Mouse (Mus musculus) bone marrow, adult 2 months (tissue): ENCODE data around the gene Tmem108. TPM values are rescaled to one million over a fixed set of nuclear protein-coding genes. Genes with fewer than 3 reads are reported as not detected.

ENCODE experiments used
- H3K27ac ChIP-seq: fragments of 200-500 bp; 2 replicates; pipeline ENCODE4 v1.5.1; 2012; ENCODE audit warnings: low read depth, mild to moderate bottlenecking, control low read depth, inconsistent platforms, low read length; ENCODE audit not compliant: control insufficient read depth, poor library complexity, insufficient read depth
- H3K4me1 ChIP-seq: fragments of 200-500 bp; 2 replicates; pipeline ENCODE4 v1.6.1; 2011; ENCODE audit warnings: low read length; ENCODE audit not compliant: control insufficient read depth, insufficient read depth
- H3K4me3 ChIP-seq: fragments of 200-500 bp; replicated peaks from 2 replicates; pipeline ENCODE3; 2011; ENCODE audit warnings: mild to moderate bottlenecking, low read depth, low read length, control low read depth; ENCODE audit not compliant: control insufficient read depth
- CTCF ChIP-seq: fragments of 200-500 bp; IDR thresholded peaks from 2 replicates; pipeline ENCODE4 v1.5.1; 2011; ENCODE audit warnings: low read length, control low read depth; ENCODE audit not compliant: control insufficient read depth, insufficient read depth
- POLR2A ChIP-seq: fragments of 200-500 bp; IDR thresholded peaks from 2 replicates; pipeline ENCODE4 v1.6.1; 2011; ENCODE audit warnings: low read depth, mild to moderate bottlenecking, control low read depth, low read length, borderline replicate concordance; ENCODE audit not compliant: control insufficient read depth
- WGBS: fragments of 180-500 bp; shearing (Covaris S2); methylation state at CpG from one replicate; pipeline ENCODE4 v1.1.7; 2018; 5-methylcytosine and 5-hydroxymethylcytosine counted together
- polyA plus RNA-seq: library from polyadenylated mRNA; stranded (reverse); fragments of >200 nt; gene quantifications from 2 replicates; pipeline ENCODE4 v1.2.4, GENCODE M21; 2011; ENCODE audit warnings: low replicate concordance; ENCODE audit not compliant: missing spikeins, insufficient read depth, insufficient read length

Tmem108 gene
- polyA plus RNA-seq, 1 experiment, result 3.3 TPM

GRCm38 (mm10) chr9:103760356-103760755 is 1.3 kb downstream of the Tmem108 start:
- H3K27ac ChIP-seq, result no peak overlapping the region
- 25% methylated on average over 8 of the region's 8 CpGs for WGBS
- H3K4me3 ChIP-seq, result no peak overlapping the region
- TF ChIP-seq CTCF (no peak), POLR2A (no peak)
- no peaks in the 10 kb centered on the region; the same call in 1 of the 2 replicates for H3K4me1 ChIP-seq

DNA sequence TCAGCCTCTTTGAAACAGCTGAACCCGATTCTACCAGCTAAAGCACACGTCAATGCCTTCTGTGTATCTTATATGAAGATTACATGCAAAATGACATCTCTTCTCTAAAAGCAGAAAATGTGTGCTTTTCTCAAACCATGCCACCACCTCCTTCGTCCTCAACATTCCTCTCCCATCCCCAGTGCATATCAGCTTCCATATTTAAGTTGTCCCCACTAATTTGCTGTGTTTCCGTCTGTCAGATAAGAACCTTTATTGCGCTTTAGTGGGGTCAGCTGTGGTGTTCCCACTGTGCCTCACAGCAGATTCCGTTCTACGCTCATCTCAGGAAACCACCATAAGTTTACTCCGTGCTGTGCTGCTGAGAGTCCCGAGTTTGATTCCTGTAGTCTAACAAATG is 1.8 kb downstream of the Tmem108 start:
- TF ChIP-seq CTCF (no peak), POLR2A (no peak)
- no peaks in the 10 kb centered on the region; the same call in 1 of the 2 replicates for H3K4me1 ChIP-seq
- WGBS, result 46% methylated on average over 9 of the region's 9 CpGs
- no peak overlapping the region for H3K4me3 ChIP-seq
- no peak overlapping the region for H3K27ac ChIP-seq

DNA sequence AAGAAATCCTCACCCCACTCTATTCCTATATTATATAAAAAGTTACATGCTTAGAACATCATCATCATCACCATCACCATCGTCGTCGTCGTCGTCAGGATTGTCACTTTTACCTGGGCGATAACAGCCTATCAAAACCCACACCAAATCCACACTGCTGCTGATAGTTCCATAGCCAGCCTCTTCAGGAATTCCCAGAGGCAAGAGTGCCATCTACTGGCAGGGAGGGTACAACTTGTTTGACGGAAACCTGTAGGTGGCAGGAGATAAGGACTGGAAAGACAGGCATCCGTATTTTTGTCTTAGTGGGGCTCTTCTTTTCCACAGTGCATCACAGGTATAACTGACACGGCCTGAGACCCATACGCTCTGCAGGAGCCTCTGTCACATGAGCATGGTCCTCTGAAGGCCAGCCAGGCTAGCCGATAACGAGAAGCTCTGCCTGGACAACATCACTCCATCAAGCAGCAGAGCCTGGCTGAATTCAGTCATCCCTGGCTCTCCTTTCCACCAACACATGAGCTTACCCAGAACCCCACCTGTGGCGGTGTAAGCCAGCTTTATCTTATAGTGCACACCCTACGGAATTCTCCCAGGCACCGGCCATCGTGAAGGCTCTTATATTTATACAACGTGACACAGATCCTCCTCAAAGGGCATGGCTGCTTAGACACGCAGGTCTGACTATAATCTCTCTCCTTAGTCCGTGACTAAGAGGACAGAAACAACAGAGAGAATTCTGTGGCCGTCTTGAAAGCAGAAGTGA is 2.5 kb downstream of the Tmem108 start:
- Histone ChIP-seq H3K27ac (no peak overlapping the region), H3K4me1 (no peaks in the 10 kb centered on the region; the same call in 1 of the 2 replicates), H3K4me3 (no peak overlapping the region)
- peak; percentile 73 for TF ChIP-seq CTCF
- TF ChIP-seq POLR2A, result no peak
- WGBS, result 24% methylated on average over 20 of the region's 20 CpGs

DNA sequence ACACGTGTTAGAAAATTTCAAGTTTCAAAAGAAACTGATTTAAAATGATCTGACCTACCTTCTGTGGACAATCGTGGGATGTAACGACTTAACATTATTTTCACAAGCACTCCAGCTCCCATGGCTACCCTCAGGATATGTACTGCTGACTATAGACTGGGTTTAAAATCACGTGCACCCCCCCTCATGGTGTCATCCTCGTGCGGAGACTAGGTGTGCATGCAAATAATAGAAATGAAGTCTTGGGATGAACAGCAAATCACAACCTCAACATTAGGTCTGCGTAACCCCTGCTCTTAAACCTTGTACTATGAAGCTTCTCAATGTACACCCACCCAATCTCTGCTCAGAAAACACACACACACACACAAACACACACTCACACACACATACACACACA is 3.4 kb downstream of the Tmem108 start:
- no peak overlapping the region for H3K4me3 ChIP-seq
- WGBS, result 80% methylated on average over 7 of the region's 7 CpGs
- no peaks in the 10 kb centered on the region; the same call in 1 of the 2 replicates for H3K4me1 ChIP-seq
- TF ChIP-seq CTCF (no peak), POLR2A (no peak)
- no peak overlapping the region for H3K27ac ChIP-seq

GRCm38 (mm10) chr9:103752618-103753017 is 9.0 kb downstream of the Tmem108 start:
- no peak overlapping the region for H3K4me3 ChIP-seq
- TF ChIP-seq POLR2A (no peak), CTCF (no peak)
- WGBS, result 81% methylated on average over 10 of the region's 10 CpGs

GRCm38 (mm10) chr9:103751568-103751967 is 10.1 kb downstream of the Tmem108 start:
- Histone ChIP-seq H3K4me3 (no peak overlapping the region), H3K4me1 (no peaks in the 10 kb centered on the region; the same call in 1 of the 2 replicates), H3K27ac (no peak overlapping the region)
- 81% methylated on average over 9 of the region's 9 CpGs for WGBS
- TF ChIP-seq CTCF (no peak), POLR2A (no peak)

More at GRCm38 (mm10) chr9:103752618-103753017, 9.0 kb downstream of the Tmem108 start:
- H3K27ac ChIP-seq, result no peak overlapping the region
- H3K4me1 ChIP-seq, result no peaks in the 10 kb centered on the region; the same call in 1 of the 2 replicates

DNA sequence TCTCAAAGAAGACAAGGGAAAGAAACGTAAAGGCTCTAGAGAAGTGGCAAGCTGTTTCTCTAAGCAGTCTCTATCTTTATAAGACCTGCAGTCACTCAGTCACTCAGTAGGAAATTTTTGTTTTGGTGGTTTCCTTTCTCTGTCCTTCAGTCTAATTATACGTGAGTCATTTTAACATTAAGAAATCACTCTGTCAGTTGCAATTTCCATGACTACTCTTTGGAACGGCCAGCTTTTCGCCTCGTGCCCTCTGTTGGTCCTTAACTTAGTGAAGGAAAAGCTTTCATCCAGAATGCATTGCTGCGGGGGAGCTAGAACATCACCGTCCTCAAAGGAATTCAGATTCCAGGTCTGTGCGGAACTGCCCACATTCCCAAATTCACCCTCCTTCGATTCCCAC is 11.1 kb downstream of the Tmem108 start:
- H3K4me1 ChIP-seq, result no peaks in the 10 kb centered on the region; the same call in 1 of the 2 replicates
- no peak overlapping the region for H3K4me3 ChIP-seq
- WGBS, result 64% methylated on average over 9 of the region's 9 CpGs
- TF ChIP-seq CTCF, result no peak
- no peak for TF ChIP-seq POLR2A
- no peak overlapping the region for H3K27ac ChIP-seq

DNA sequence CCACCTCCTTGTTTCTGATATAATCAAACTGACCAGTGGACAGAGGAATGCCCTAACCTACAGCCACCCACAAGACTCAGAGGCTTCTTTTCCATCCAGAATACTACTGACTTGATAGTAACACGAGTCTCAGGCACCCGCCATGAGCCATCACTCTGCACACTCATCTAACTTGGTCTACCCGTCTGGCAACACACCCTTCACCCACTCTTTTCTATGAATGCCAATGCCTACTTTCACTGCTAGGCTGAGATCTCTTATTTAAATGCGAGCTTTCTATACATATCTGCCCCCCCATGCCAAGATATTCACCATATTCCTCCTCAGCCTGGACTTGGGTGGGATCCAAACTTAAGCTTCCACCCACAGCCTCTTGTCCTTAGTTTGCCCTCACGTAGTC is 15.0 kb downstream of the Tmem108 start:
- TF ChIP-seq POLR2A, result no peak
- no peak for TF ChIP-seq CTCF

GRCm38 (mm10) chr9:103740145-103740544 is 21.5 kb downstream of the Tmem108 start:
- TF ChIP-seq CTCF (no peak), POLR2A (no peak)
- WGBS, result 11% methylated on average over 12 of the region's 12 CpGs
- Histone ChIP-seq H3K4me1 (peaks cover 4% of the 10 kb centered on the region), H3K27ac (peak overlapping the region; percentile 54), H3K4me3 (no peak overlapping the region)

More for the DNA sequence above, 15.0 kb downstream of the Tmem108 start:
- Histone ChIP-seq H3K27ac (no peak overlapping the region), H3K4me3 (no peak overlapping the region), H3K4me1 (peaks cover 2% of the 10 kb centered on the region)
- 78% methylated on average over 5 of the region's 5 CpGs for WGBS
